Comparison of ENCODE assay signal across 9 mouse cellular contexts in the genomic region with DNA sequence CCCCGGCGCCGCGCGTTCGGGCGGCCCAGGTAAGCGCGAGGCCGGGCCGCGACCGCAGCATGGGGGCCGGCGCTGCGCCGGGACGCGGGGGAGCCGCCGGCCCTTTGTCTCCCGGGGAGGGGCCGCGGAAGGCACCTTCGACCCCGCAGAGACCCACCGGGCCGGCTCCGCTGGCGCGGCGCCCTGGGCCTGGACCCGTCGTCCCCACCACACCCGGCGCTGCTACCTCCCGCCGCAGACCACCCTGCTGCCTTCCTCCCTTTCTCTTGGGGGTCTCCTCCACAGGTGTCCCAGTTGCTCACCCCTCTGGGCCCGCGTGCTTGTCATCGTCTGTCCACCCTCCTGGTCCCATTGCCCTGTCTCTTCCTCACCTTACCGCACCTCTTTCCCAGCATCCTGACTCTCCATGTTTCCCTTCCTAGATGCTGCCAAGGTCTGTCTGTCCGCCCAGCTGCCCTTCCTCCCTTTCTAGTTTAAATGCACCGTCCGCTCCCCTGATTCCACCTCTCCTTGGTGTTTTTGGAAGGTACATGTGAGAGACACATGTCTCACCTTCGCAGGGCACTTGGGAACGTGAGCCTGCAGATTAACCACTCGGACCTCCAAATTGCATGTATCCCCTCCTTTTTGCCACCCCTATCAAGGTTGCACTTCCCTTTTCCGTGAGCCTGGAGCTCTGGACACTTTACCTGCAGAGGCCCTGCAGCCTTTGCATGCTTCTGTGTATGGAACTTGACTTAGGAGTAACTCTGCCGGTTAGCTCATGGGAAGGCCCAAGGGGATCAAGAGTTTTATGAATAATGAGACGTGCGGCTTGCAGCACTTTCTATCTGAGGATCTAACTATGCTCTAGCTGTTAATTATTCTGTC. TPM values are rescaled to one million over a fixed set of nuclear protein-coding genes. Genes with fewer than 3 reads are reported as not detected.
DNase-seq lines count a peak whose midpoint lies in the region; ATAC-seq and TF ChIP-seq lines count a peak whose summit lies in the region.
"Had no signal": no experiment of that assay in that cellular context is flagged by ENCODE, and none has a peak within 500 bp of the region (broad histone marks: within the 10 kb centered on the region; RNA-seq: fewer than 3 reads in every experiment).

No protein-coding gene starts in this region.

- intact Hi-C loops in heart, postnatal 25 days (cut with DNase I) = no loop called here

- H3K27ac ChIP-seq in heart, embryonic 11.5 days (ENCODE audit: low read depth, low read length) = peak overlapping the region; percentile 50
- H3K27ac ChIP-seq in hindbrain, postnatal 0 days = peak overlapping the region; percentile 77
- peak overlapping the region; percentile 53; the same call in 1 of the 2 replicates for H3K27ac ChIP-seq in midbrain, embryonic 13.5 days

- H3K9me3 ChIP-seq in heart, embryonic 11.5 days (replicated peaks; ENCODE audit: control insufficient read depth, low read length) = no peaks in the 10 kb centered on the region
- H3K9me3 ChIP-seq in hindbrain, postnatal 0 days (ENCODE audit: low read length) = no peaks in the 10 kb centered on the region
- no peaks in the 10 kb centered on the region for H3K9me3 ChIP-seq in midbrain, embryonic 13.5 days

- no peak for TF ChIP-seq CTCF in hindbrain, postnatal 0 days (IDR thresholded peaks at IDR 0.05; ENCODE audit: low read depth)

- no peak for ATAC-seq in heart, embryonic 11.5 days (replicated peaks; ENCODE audit: insufficient number of reproducible peaks, low FRiP score, low TSS enrichment)
- no peak; the same call in 1 of the 2 replicates for ATAC-seq in hindbrain, postnatal 0 days
- ATAC-seq in midbrain, embryonic 13.5 days = no peak
- no peak for ATAC-seq in megakaryocyte-erythroid progenitor cell, adult 5-6 weeks (replicated peaks; ENCODE audit: low FRiP score, low TSS enrichment, poor library complexity, severe bottlenecking)

- H3K27me3 ChIP-seq in heart, embryonic 11.5 days (ENCODE audit: control insufficient read depth, insufficient read depth, low read length) = no peaks in the 10 kb centered on the region
- H3K27me3 ChIP-seq in hindbrain, postnatal 0 days (ENCODE audit: insufficient read depth, low read length) = no peaks in the 10 kb centered on the region
- no peaks in the 10 kb centered on the region for H3K27me3 ChIP-seq in midbrain, embryonic 13.5 days

- peak overlapping the region; percentile 98 for H3K4me2 ChIP-seq in heart, embryonic 11.5 days
- peak overlapping the region; percentile 97 for H3K4me2 ChIP-seq in hindbrain, postnatal 0 days (ENCODE audit: low read depth, low read length)
- H3K4me2 ChIP-seq in midbrain, embryonic 13.5 days (replicated peaks) = peak overlapping the region; percentile 93

- H3K36me3 ChIP-seq in heart, embryonic 11.5 days (ENCODE audit: control insufficient read depth, insufficient read depth, low read length) = no peaks in the 10 kb centered on the region
- H3K36me3 ChIP-seq in hindbrain, postnatal 0 days (ENCODE audit: insufficient read depth, low read length) = no peaks in the 10 kb centered on the region
- H3K36me3 ChIP-seq in midbrain, embryonic 13.5 days = no peaks in the 10 kb centered on the region

- H3K4me1 ChIP-seq in heart, embryonic 11.5 days (ENCODE audit: control insufficient read depth, insufficient read depth, low read length) = peaks cover 15% of the 10 kb centered on the region; the same call in 1 of the 2 replicates
- 0 out of 2 replicates have a peak, but pooled peaks cover 9% of the 10 kb centered on the region for H3K4me1 ChIP-seq in hindbrain, postnatal 0 days (ENCODE audit: insufficient read depth, low read length)
- H3K4me1 ChIP-seq in midbrain, embryonic 13.5 days (replicated peaks) = peaks cover 26% of the 10 kb centered on the region

- 6% methylated on average over 30 of the region's 52 CpGs for WGBS in heart, embryonic 11.5 days (ENCODE audit: insufficient replicate concordance)
- 2% methylated on average over 40 of the region's 52 CpGs for WGBS in hindbrain, postnatal 0 days
- 2% methylated on average over 47 of the region's 52 CpGs for WGBS in midbrain, embryonic 13.5 days

- no peak for DNase-seq in heart, postnatal 25 days (ENCODE audit: low spot score)
- DNase-seq in A20 (ENCODE audit: low read depth, low spot score) = peak; percentile 42
- DNase-seq in cerebellum, adult 9-11 months = peak; percentile 72
- DNase-seq in hindbrain, postnatal 0 days (ENCODE audit: low spot score) = no peak
- no peak for DNase-seq in layer of hippocampus, adult 9-10 months (ENCODE audit: low spot score)

- H3K9ac ChIP-seq in heart, embryonic 11.5 days (ENCODE audit: low read depth, low read length) = peak overlapping the region; percentile 86
- H3K9ac ChIP-seq in hindbrain, postnatal 0 days (replicated peaks; ENCODE audit: low read length) = peak overlapping the region; percentile 92
- peak overlapping the region; percentile 92 for H3K9ac ChIP-seq in midbrain, embryonic 13.5 days (replicated peaks)

- H3K4me3 ChIP-seq in heart, embryonic 11.5 days (ENCODE audit: low read depth, low read length) = peak overlapping the region; percentile 89
- H3K4me3 ChIP-seq in hindbrain, postnatal 0 days (ENCODE audit: low read length) = peak overlapping the region; percentile 91
- peak overlapping the region; percentile 86 for H3K4me3 ChIP-seq in midbrain, embryonic 13.5 days (replicated peaks)

RNA-seq across cellular contexts. Expression of gene Ctnnbip1, which starts 0.6 kb away (rescaled TPM):
- 36.3 and 36.8 TPM in 2 replicates for polyA plus RNA-seq in heart, embryonic 11.5 days (2014; fragmentation: Nextera tagmentation; extraction: Ambion mirVana)
- 10 to 100 TPM; 33.0 to 35.4 TPM for total RNA-seq in heart, postnatal 25 days (2021)
- total RNA-seq in hindbrain, postnatal 0 days (2014; rRNA removed) = 94.1 and 112 TPM in 2 replicates
- polyA plus RNA-seq in hindbrain, postnatal 0 days (2015; fragmentation: Nextera tagmentation; extraction: Ambion mirVana) = 105 and 109 TPM in 2 replicates
- 74.6 and 79.6 TPM in 2 replicates for polyA plus RNA-seq in midbrain, embryonic 13.5 days (2015; fragmentation: Nextera tagmentation; extraction: Ambion mirVana)
- total RNA-seq in megakaryocyte-erythroid progenitor cell, adult 5-6 weeks (2014; fragmentation: Nextera tagmentation) = 1.5 and 5.5 TPM in 2 replicates
- 1.7 and 5.9 TPM in 2 replicates for total RNA-seq in megakaryocyte-erythroid progenitor cell, adult 5-6 weeks (2017)

RNA-seq across cellular contexts. Expression of gene Lzic, which starts 33.6 kb away (rescaled TPM):
- 36.7 and 43.9 TPM in 2 replicates for polyA plus RNA-seq in heart, embryonic 11.5 days (2014; fragmentation: Nextera tagmentation; extraction: Ambion mirVana)
- total RNA-seq in heart, postnatal 25 days (2021) = 10 to 100 TPM; 55.2 to 64.3 TPM
- total RNA-seq in hindbrain, postnatal 0 days (2014; rRNA removed) = 32.2 and 33.5 TPM in 2 replicates
- polyA plus RNA-seq in hindbrain, postnatal 0 days (2015; fragmentation: Nextera tagmentation; extraction: Ambion mirVana) = 33.5 and 34.8 TPM in 2 replicates
- 45.5 and 50.8 TPM in 2 replicates for polyA plus RNA-seq in midbrain, embryonic 13.5 days (2015; fragmentation: Nextera tagmentation; extraction: Ambion mirVana)
- 26.0 and 32.6 TPM in 2 replicates for total RNA-seq in megakaryocyte-erythroid progenitor cell, adult 5-6 weeks (2014; fragmentation: Nextera tagmentation)
- total RNA-seq in megakaryocyte-erythroid progenitor cell, adult 5-6 weeks (2017) = 62.6 and 135 TPM in 2 replicates

RNA-seq across cellular contexts. Expression of gene Nmnat1, which starts 33.6 kb away (rescaled TPM):
- 16.2 and 17.0 TPM in 2 replicates for polyA plus RNA-seq in heart, embryonic 11.5 days (2014; fragmentation: Nextera tagmentation; extraction: Ambion mirVana)
- 10 to 100 TPM; 29.7 to 30.7 TPM for total RNA-seq in heart, postnatal 25 days (2021)
- 8.4 and 9.9 TPM in 2 replicates for total RNA-seq in hindbrain, postnatal 0 days (2014; rRNA removed)
- polyA plus RNA-seq in hindbrain, postnatal 0 days (2015; fragmentation: Nextera tagmentation; extraction: Ambion mirVana) = 7.1 and 7.8 TPM in 2 replicates
- 9.8 and 12.5 TPM in 2 replicates for polyA plus RNA-seq in midbrain, embryonic 13.5 days (2015; fragmentation: Nextera tagmentation; extraction: Ambion mirVana)
- 2.8 and 13.3 TPM in 2 replicates for total RNA-seq in megakaryocyte-erythroid progenitor cell, adult 5-6 weeks (2014; fragmentation: Nextera tagmentation)
- 2.2 and 8.0 TPM in 2 replicates for total RNA-seq in megakaryocyte-erythroid progenitor cell, adult 5-6 weeks (2017)

RNA-seq across cellular contexts. Expression of gene Tmem274, which starts 41.4 kb away (rescaled TPM):
- not detected in 2 replicates for polyA plus RNA-seq in heart, embryonic 11.5 days (2014; fragmentation: Nextera tagmentation; extraction: Ambion mirVana)
- not detected for total RNA-seq in heart, postnatal 25 days (2021)
- total RNA-seq in hindbrain, postnatal 0 days (2014; rRNA removed) = not detected in 2 replicates
- not detected in 2 replicates for polyA plus RNA-seq in hindbrain, postnatal 0 days (2015; fragmentation: Nextera tagmentation; extraction: Ambion mirVana)
- 0.65 TPM in 1 of 2 replicates, not detected in the other for polyA plus RNA-seq in midbrain, embryonic 13.5 days (2015; fragmentation: Nextera tagmentation; extraction: Ambion mirVana)
- not detected in 2 replicates for total RNA-seq in megakaryocyte-erythroid progenitor cell, adult 5-6 weeks (2014; fragmentation: Nextera tagmentation)
- not detected in 2 replicates for total RNA-seq in megakaryocyte-erythroid progenitor cell, adult 5-6 weeks (2017)
- polyA plus RNA-seq: large intestine, adult 2 months had no signal

Comparison
In these comparisons a context has a peak if more than half of its experiments do, and no peak if none do; other contexts are left out.
1. DNase-seq: peak in A20 (single experiment) and cerebellum, adult 9-11 months (single experiment); none in heart, postnatal 25 days (single experiment), hindbrain, postnatal 0 days (single experiment) and layer of hippocampus, adult 9-10 months (single experiment).
2. RNA of gene Ctnnbip1, which starts 0.6 kb away (total RNA-seq): 94.1 to 112 TPM in hindbrain, postnatal 0 days and 33.0 to 35.4 TPM in heart, postnatal 25 days; 1.5 to 5.9 TPM in megakaryocyte-erythroid progenitor cell, adult 5-6 weeks; every median in the first group is over 4 times any median in the second.
3. Peak in every context shown above with its lines, with median percentiles within 50 percentile points of each other: H3K27ac ChIP-seq, H3K4me2 ChIP-seq, H3K4me3 ChIP-seq and H3K9ac ChIP-seq.